Mouse (Mus musculus) liver, embryonic 15.5 days (tissue): ENCODE measurements around the gene Ext2. TPM values are rescaled to one million over a fixed set of nuclear protein-coding genes. Genes with fewer than 3 reads are reported as not detected.

ENCODE experiments used
- ATAC-seq: fragments of 200-750 bp; cut with Nextera tagmentation; 2 replicates; pipeline ENCODE4 v1.8.0; 2017; ENCODE audit warnings: moderate number of reproducible peaks, mild to moderate bottlenecking, moderate library complexity; ENCODE audit not compliant: insufficient read depth
- H3K27ac ChIP-seq: fragments of 300-500 bp; sonication (generic); replicated peaks from 2 replicates; pipeline ENCODE4 v1.5.1; 2015; ENCODE audit warnings: mild to moderate bottlenecking, inconsistent platforms
- H3K27me3 ChIP-seq: fragments of 300-500 bp; sonication (generic); 2 replicates; pipeline ENCODE4 v1.6.1; 2015; ENCODE audit warnings: mild to moderate bottlenecking, inconsistent platforms
- H3K36me3 ChIP-seq: fragments of 300-500 bp; sonication (generic); replicated peaks from 2 replicates; pipeline ENCODE4 v1.6.1; 2015; ENCODE audit warnings: moderate library complexity, mild to moderate bottlenecking, inconsistent platforms
- H3K4me1 ChIP-seq: fragments of 300-500 bp; sonication (generic); replicated peaks from 2 replicates; pipeline ENCODE4 v1.6.1; 2015; ENCODE audit warnings: inconsistent platforms
- H3K4me2 ChIP-seq: fragments of 300-500 bp; sonication (generic); 2 replicates; pipeline ENCODE4 v1.6.1; 2015; ENCODE audit warnings: moderate library complexity, mild to moderate bottlenecking, inconsistent platforms
- H3K4me3 ChIP-seq: fragments of 300-500 bp; sonication (generic); replicated peaks from 2 replicates; pipeline ENCODE4 v1.5.1; 2015; ENCODE audit warnings: mild to moderate bottlenecking, inconsistent platforms
- H3K9ac ChIP-seq: fragments of 300-500 bp; sonication (generic); 2 replicates; pipeline ENCODE4 v1.6.1; 2015; ENCODE audit warnings: moderate library complexity, mild to moderate bottlenecking, inconsistent platforms
- H3K9me3 ChIP-seq: fragments of 300-500 bp; sonication (generic); replicated peaks from 2 replicates; pipeline ENCODE4 v1.6.1; 2016; ENCODE audit warnings: inconsistent platforms
- WGBS: fragments of 180-500 bp; shearing (Covaris S2); methylation state at CpG from one replicate; pipeline ENCODE4 v1.1.7; 2015; ENCODE audit warnings: mixed read lengths; ENCODE audit not compliant: insufficient replicate concordance; 5-methylcytosine and 5-hydroxymethylcytosine counted together
- polyA plus RNA-seq: library from polyadenylated mRNA; unstranded; fragments of >200 nt; fragmentation: Nextera tagmentation; extraction: Ambion mirVana; gene quantifications from 2 replicates; pipeline ENCODE4 v1.2.1, GENCODE M21; 2015

The Ext2 gene
- polyA plus RNA-seq, 1 experiment from 2014 or later = 27.3 TPM

- no peak for ATAC-seq
- H3K36me3 ChIP-seq = 0 out of 2 replicates have a peak, but pooled peaks cover 4% of the 10 kb centered on the region
- WGBS = 59% methylated on average over 4 of the region's 4 CpGs
- H3K27ac ChIP-seq = no peak overlapping the region
- H3K9ac ChIP-seq = no peak overlapping the region
- H3K9me3 ChIP-seq = no peaks in the 10 kb centered on the region
- H3K4me1 ChIP-seq = no peaks in the 10 kb centered on the region
- H3K4me2 ChIP-seq = no peak overlapping the region
- H3K4me3 ChIP-seq = no peak overlapping the region
- no peaks in the 10 kb centered on the region for H3K27me3 ChIP-seq
Measured at GRCm38 (mm10) chr2:93786175-93786574, 36.2 kb downstream of the Ext2 start.

GRCm38 (mm10) chr2:93785432-93785798, 37.0 kb downstream of the Ext2 start:
- Histone ChIP-seq H3K4me2 (no peak overlapping the region), H3K4me1 (no peaks in the 10 kb centered on the region), H3K27me3 (no peaks in the 10 kb centered on the region), H3K9me3 (no peaks in the 10 kb centered on the region), H3K4me3 (no peak overlapping the region), H3K9ac (no peak overlapping the region), H3K36me3 (0 out of 2 replicates have a peak, but pooled peaks cover 4% of the 10 kb centered on the region), H3K27ac (no peak overlapping the region)
- WGBS = 75% methylated on average over 2 of the region's 2 CpGs
- no peak for ATAC-seq

- no peak overlapping the region for H3K4me2 ChIP-seq
- H3K9ac ChIP-seq = no peak overlapping the region
- no peaks in the 10 kb centered on the region for H3K9me3 ChIP-seq
- ATAC-seq = no peak
- no peak overlapping the region for H3K4me3 ChIP-seq
- H3K4me1 ChIP-seq = no peaks in the 10 kb centered on the region
- H3K36me3 ChIP-seq = 0 out of 2 replicates have a peak, but pooled peaks cover 4% of the 10 kb centered on the region
- H3K27ac ChIP-seq = no peak overlapping the region
- no peaks in the 10 kb centered on the region for H3K27me3 ChIP-seq
- 68% methylated on average over 12 of the region's 12 CpGs for WGBS
Measured at GRCm38 (mm10) chr2:93784721-93785431, 37.5 kb downstream of the Ext2 start.

- Histone ChIP-seq H3K9ac (no peak overlapping the region), H3K27me3 (no peaks in the 10 kb centered on the region), H3K4me2 (no peak overlapping the region), H3K9me3 (no peaks in the 10 kb centered on the region), H3K27ac (no peak overlapping the region), H3K4me3 (no peak overlapping the region), H3K4me1 (no peaks in the 10 kb centered on the region), H3K36me3 (0 out of 2 replicates have a peak, but pooled peaks cover 4% of the 10 kb centered on the region)
- 65% methylated on average over 9 of the region's 9 CpGs for WGBS
- ATAC-seq = no peak
Measured at GRCm38 (mm10) chr2:93783926-93784539, 38.3 kb downstream of the Ext2 start.

GRCm38 (mm10) chr2:93782682-93783081, 39.7 kb downstream of the Ext2 start:
- Histone ChIP-seq H3K9me3 (no peaks in the 10 kb centered on the region), H3K9ac (no peak overlapping the region), H3K4me3 (no peak overlapping the region), H3K36me3 (no peaks in the 10 kb centered on the region), H3K27ac (no peak overlapping the region), H3K4me2 (no peak overlapping the region), H3K27me3 (no peaks in the 10 kb centered on the region), H3K4me1 (no peaks in the 10 kb centered on the region)
- ATAC-seq = no peak
- 31% methylated on average over 5 of the region's 5 CpGs for WGBS

- 68% methylated on average over 4 of the region's 4 CpGs for WGBS
- Histone ChIP-seq H3K9me3 (no peaks in the 10 kb centered on the region), H3K36me3 (no peaks in the 10 kb centered on the region), H3K27me3 (no peaks in the 10 kb centered on the region), H3K4me2 (no peak overlapping the region), H3K4me1 (no peaks in the 10 kb centered on the region), H3K9ac (no peak overlapping the region), H3K27ac (no peak overlapping the region), H3K4me3 (no peak overlapping the region)
- ATAC-seq = no peak
Measured at GRCm38 (mm10) chr2:93782156-93782555, 40.2 kb downstream of the Ext2 start.

- Histone ChIP-seq H3K36me3 (no peaks in the 10 kb centered on the region), H3K9me3 (no peaks in the 10 kb centered on the region), H3K9ac (no peak overlapping the region), H3K4me3 (no peak overlapping the region), H3K27me3 (no peaks in the 10 kb centered on the region), H3K4me1 (peaks cover 7% of the 10 kb centered on the region), H3K4me2 (no peak overlapping the region), H3K27ac (no peak overlapping the region)
- WGBS = 76% methylated on average over 10 of the region's 10 CpGs
- no peak for ATAC-seq
Measured at GRCm38 (mm10) chr2:93780528-93780927, 41.8 kb downstream of the Ext2 start.

- Histone ChIP-seq H3K36me3 (no peaks in the 10 kb centered on the region), H3K27me3 (no peaks in the 10 kb centered on the region), H3K4me2 (no peak overlapping the region), H3K9me3 (no peaks in the 10 kb centered on the region), H3K9ac (no peak overlapping the region), H3K4me3 (no peak overlapping the region), H3K4me1 (peaks cover 7% of the 10 kb centered on the region), H3K27ac (no peak overlapping the region)
- no peak for ATAC-seq
- 60% methylated on average over 6 of the region's 6 CpGs for WGBS
Measured at GRCm38 (mm10) chr2:93779897-93780208, 42.5 kb downstream of the Ext2 start.

- H3K27ac ChIP-seq = no peak overlapping the region
- no peaks in the 10 kb centered on the region for H3K9me3 ChIP-seq
- H3K4me2 ChIP-seq = no peak overlapping the region
- WGBS = 67% methylated on average over 16 of the region's 16 CpGs
- no peaks in the 10 kb centered on the region for H3K27me3 ChIP-seq
- no peaks in the 10 kb centered on the region for H3K36me3 ChIP-seq
- H3K4me1 ChIP-seq = peaks cover 7% of the 10 kb centered on the region
- no peak for ATAC-seq
- no peak overlapping the region for H3K4me3 ChIP-seq
- no peak overlapping the region for H3K9ac ChIP-seq
Measured at GRCm38 (mm10) chr2:93779081-93779896, 43.1 kb downstream of the Ext2 start.

GRCm38 (mm10) chr2:93778616-93779015, 43.8 kb downstream of the Ext2 start:
- Histone ChIP-seq H3K9ac (no peak overlapping the region), H3K27me3 (no peaks in the 10 kb centered on the region), H3K36me3 (no peaks in the 10 kb centered on the region), H3K4me3 (no peak overlapping the region), H3K27ac (no peak overlapping the region), H3K4me2 (no peak overlapping the region), H3K9me3 (no peaks in the 10 kb centered on the region), H3K4me1 (peaks cover 7% of the 10 kb centered on the region)
- no peak for ATAC-seq
- WGBS = 76% methylated on average over 5 of the region's 5 CpGs

GRCm38 (mm10) chr2:93777056-93777430, 45.3 kb downstream of the Ext2 start:
- no peaks in the 10 kb centered on the region for H3K9me3 ChIP-seq
- no peak overlapping the region for H3K4me2 ChIP-seq
- H3K4me3 ChIP-seq = no peak overlapping the region
- peaks cover 13% of the 10 kb centered on the region for H3K4me1 ChIP-seq
- no peaks in the 10 kb centered on the region for H3K36me3 ChIP-seq
- no peak for ATAC-seq
- H3K27ac ChIP-seq = no peak overlapping the region
- WGBS = 62% methylated on average over 4 of the region's 4 CpGs
- no peaks in the 10 kb centered on the region for H3K27me3 ChIP-seq
- no peak overlapping the region for H3K9ac ChIP-seq
